Comparison of ENCODE assay signal across 11 mouse cellular contexts in genomic region chr7:67566510-67567237, GRCm38 (mm10).
DNase-seq lines count a peak whose midpoint lies in the region; ATAC-seq and TF ChIP-seq lines count a peak whose summit lies in the region.
"Had no signal": no experiment of that assay in that cellular context is flagged by ENCODE, and none has a peak within 500 bp of the region (broad histone marks: within the 10 kb centered on the region; RNA-seq: fewer than 3 reads in every experiment).

No protein-coding gene starts in this region.

- H3K4me2 ChIP-seq in forebrain, embryonic 12.5 days, result no peak overlapping the region
- H3K4me2 ChIP-seq in hindbrain, postnatal 0 days (ENCODE audit: low read depth, low read length), result no peak overlapping the region
- H3K4me2 ChIP-seq in hindbrain, embryonic 16.5 days (ENCODE audit: low read length), result no peak overlapping the region
- H3K4me2 ChIP-seq: hindbrain, embryonic 14.5 days had no signal

- no peaks in the 10 kb centered on the region for H3K36me3 ChIP-seq in forebrain, embryonic 10.5 days (replicated peaks)
- H3K36me3 ChIP-seq in forebrain, embryonic 12.5 days (replicated peaks), result no peaks in the 10 kb centered on the region
- H3K36me3 ChIP-seq in hindbrain, postnatal 0 days (ENCODE audit: insufficient read depth, low read length), result no peaks in the 10 kb centered on the region
- no peaks in the 10 kb centered on the region for H3K36me3 ChIP-seq in hindbrain, embryonic 16.5 days (ENCODE audit: control insufficient read depth, insufficient read depth, low read length)

- no peak overlapping the region for H3K9ac ChIP-seq in forebrain, embryonic 12.5 days
- H3K9ac ChIP-seq in hindbrain, postnatal 0 days (replicated peaks; ENCODE audit: low read length), result no peak overlapping the region
- H3K9ac ChIP-seq in hindbrain, embryonic 16.5 days (ENCODE audit: low read depth, low read length), result no peak overlapping the region
- H3K9ac ChIP-seq: hindbrain, embryonic 14.5 days had no signal

- peaks cover 10% of the 10 kb centered on the region; the same call in 1 of the 2 replicates for H3K4me1 ChIP-seq in forebrain, embryonic 10.5 days
- H3K4me1 ChIP-seq in forebrain, embryonic 12.5 days, result no peaks in the 10 kb centered on the region
- H3K4me1 ChIP-seq in hindbrain, postnatal 0 days (ENCODE audit: insufficient read depth, low read length), result no peaks in the 10 kb centered on the region
- no peaks in the 10 kb centered on the region for H3K4me1 ChIP-seq in hindbrain, embryonic 16.5 days (ENCODE audit: control insufficient read depth, insufficient read depth, low read depth, low read length)

- peak; percentile 13 for DNase-seq in forebrain, embryonic 10.5 days (ENCODE audit: extremely low spot score, low spot score)
- DNase-seq in layer of hippocampus, adult 2 months (ENCODE audit: low spot score in 2 of 2), result no peak
- DNase-seq in layer of hippocampus, adult 9-10 months (ENCODE audit: low spot score), result no peak
- peak; percentile 37 for DNase-seq in embryo, embryonic 11 days
- peak; percentile 34 for DNase-seq in heart, postnatal 4 days
- no peak for DNase-seq in hindbrain, postnatal 0 days (ENCODE audit: low spot score)
- DNase-seq: layer of hippocampus, postnatal 36 days; right cerebral cortex, adult 18-20 months had no signal

- no peak for TF ChIP-seq CTCF in layer of hippocampus, adult 2 months (conservative IDR thresholded peaks at IDR 0.05)
- TF ChIP-seq CTCF in hindbrain, postnatal 0 days (IDR thresholded peaks at IDR 0.05; ENCODE audit: low read depth), result no peak

- H3K9me3 ChIP-seq in forebrain, embryonic 10.5 days, result no peaks in the 10 kb centered on the region
- H3K9me3 ChIP-seq in forebrain, embryonic 12.5 days, result no peaks in the 10 kb centered on the region
- no peaks in the 10 kb centered on the region for H3K9me3 ChIP-seq in hindbrain, postnatal 0 days (ENCODE audit: low read length)
- H3K9me3 ChIP-seq in hindbrain, embryonic 16.5 days (ENCODE audit: control insufficient read depth, low read length), result no peaks in the 10 kb centered on the region

- ATAC-seq in forebrain, embryonic 12.5 days (ENCODE audit: low FRiP score), result no peak
- ATAC-seq in hindbrain, postnatal 0 days, result no peak
- ATAC-seq in hindbrain, embryonic 16.5 days, result no peak

- no peak overlapping the region for H3K4me3 ChIP-seq in forebrain, embryonic 10.5 days
- H3K4me3 ChIP-seq in forebrain, embryonic 12.5 days (replicated peaks), result no peak overlapping the region
- H3K4me3 ChIP-seq in layer of hippocampus, adult 2 months, result no peak overlapping the region
- no peak overlapping the region for H3K4me3 ChIP-seq in hindbrain, postnatal 0 days (ENCODE audit: low read length)
- no peak overlapping the region for H3K4me3 ChIP-seq in hindbrain, embryonic 16.5 days (ENCODE audit: low read length)

- no peaks in the 10 kb centered on the region for H3K27me3 ChIP-seq in forebrain, embryonic 10.5 days (ENCODE audit: poor library complexity, severe bottlenecking)
- no peaks in the 10 kb centered on the region for H3K27me3 ChIP-seq in forebrain, embryonic 12.5 days
- no peaks in the 10 kb centered on the region for H3K27me3 ChIP-seq in hindbrain, postnatal 0 days (ENCODE audit: insufficient read depth, low read length)
- no peaks in the 10 kb centered on the region for H3K27me3 ChIP-seq in hindbrain, embryonic 16.5 days (replicated peaks; ENCODE audit: control insufficient read depth, insufficient read depth, low read length)

- WGBS in forebrain, embryonic 10.5 days, result 61% methylated on average over 8 of the region's 8 CpGs
- WGBS in forebrain, embryonic 12.5 days, result 71% methylated on average over 8 of the region's 8 CpGs
- 61% methylated on average over 8 of the region's 8 CpGs for WGBS in hindbrain, postnatal 0 days
- 66% methylated on average over 8 of the region's 8 CpGs for WGBS in hindbrain, embryonic 16.5 days

- H3K27ac ChIP-seq in forebrain, embryonic 10.5 days, result no peak overlapping the region
- H3K27ac ChIP-seq in forebrain, embryonic 12.5 days, result no peak overlapping the region
- H3K27ac ChIP-seq in layer of hippocampus, adult 2 months, result peak overlapping the region; percentile 14; the same call in 1 of the 2 replicates
- H3K27ac ChIP-seq in hindbrain, postnatal 0 days, result no peak overlapping the region
- H3K27ac ChIP-seq in hindbrain, embryonic 16.5 days (ENCODE audit: low read depth, low read length), result no peak overlapping the region
- H3K27ac ChIP-seq: hindbrain, embryonic 14.5 days had no signal

Comparison
In these comparisons a context has a peak if more than half of its experiments do, and no peak if none do; other contexts are left out.
1. DNase-seq: peak in forebrain, embryonic 10.5 days (single experiment), embryo, embryonic 11 days (single experiment) and heart, postnatal 4 days (single experiment); none in layer of hippocampus, adult 2 months (0 of 2), layer of hippocampus, adult 9-10 months (single experiment) and hindbrain, postnatal 0 days (single experiment).